Mouse (Mus musculus): ENCODE results near the gene Commd2.

The Commd2 gene

DNA sequence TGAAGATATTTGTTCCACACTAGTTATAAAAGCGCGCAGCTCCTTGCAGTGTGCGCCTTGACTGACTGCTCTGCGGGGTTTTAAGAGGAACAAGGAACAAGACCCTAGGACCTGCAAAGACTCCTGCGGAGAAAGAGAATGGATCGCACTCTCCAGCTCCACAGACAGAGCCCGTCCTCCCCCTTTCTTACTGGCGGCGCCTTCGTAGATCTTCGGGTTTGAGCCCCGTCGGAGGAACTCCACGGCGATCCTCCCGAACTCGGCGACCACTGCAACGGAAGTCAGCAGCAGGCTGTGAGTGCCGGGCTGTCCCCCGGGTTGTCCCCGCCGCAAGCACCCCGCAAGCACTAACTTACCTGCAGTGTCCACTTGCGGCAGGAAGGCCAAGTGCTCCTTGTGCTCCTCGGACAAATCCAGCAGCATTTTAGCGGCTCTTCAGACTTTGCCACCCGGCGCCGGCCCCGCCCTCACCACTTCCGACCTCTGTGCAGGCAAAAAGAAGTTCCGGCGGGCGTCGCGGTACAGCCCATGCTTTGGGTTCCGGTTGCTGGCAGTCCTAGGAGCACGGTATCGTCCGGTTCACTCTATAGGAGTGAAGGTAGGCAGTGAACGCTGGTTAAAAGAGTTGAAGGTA is at the start of gene Commd2:
Commd2 (minus strand) TSS at position 485 of the 634 bp plus-strand sequence.
- peak; percentile 91 to 97 for DNase-seq

- no peak for DNase-seq
Measured at GRCm38 (mm10) chr3:57696779-57697178, 45.3 kb upstream of the Commd2 start.

DNA sequence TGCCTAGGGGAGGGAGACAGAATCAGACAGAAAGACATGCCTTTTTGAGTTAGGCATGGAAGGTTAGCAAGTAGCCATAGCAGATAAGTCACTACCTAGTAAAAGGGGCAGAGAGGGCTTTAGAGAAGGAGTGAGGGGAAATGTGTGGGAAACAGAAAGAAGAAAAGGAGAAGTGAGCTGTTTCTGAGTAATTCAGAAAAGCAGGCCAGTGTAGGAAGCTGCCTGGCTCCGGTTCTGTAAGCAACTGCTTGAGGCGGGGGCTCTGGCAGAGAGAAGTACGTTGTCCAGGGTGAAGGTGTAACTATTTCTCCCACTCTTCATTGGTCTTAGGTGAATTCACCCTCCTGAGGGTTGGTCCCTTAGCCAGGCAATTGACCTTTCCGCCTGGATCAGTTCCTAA is 44.7 kb upstream of the Commd2 start:
- DNase-seq, result no peak

DNA sequence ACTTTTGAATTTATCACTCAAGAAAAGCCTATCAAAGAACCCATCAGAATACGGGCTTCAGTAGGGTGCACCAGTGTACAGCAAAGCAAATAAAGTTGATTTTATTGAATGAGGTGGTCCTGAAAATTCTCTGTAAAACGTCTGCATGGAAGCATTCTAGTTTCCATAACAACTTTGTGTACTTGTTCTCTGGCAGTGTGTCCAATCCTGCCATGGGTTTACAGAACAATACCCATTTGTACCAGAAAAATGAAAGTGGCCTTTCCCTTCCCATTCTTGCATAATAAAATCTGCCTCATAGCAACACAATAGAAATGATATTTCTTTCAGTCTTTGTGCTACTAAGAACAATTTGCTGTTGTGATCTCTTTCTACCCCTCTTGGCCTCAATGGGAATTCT is 41.2 kb upstream of the Commd2 start, which contains the start of gene Ankub1:
Ankub1 (minus strand) TSS at position 81 of the 400 bp plus-strand sequence.
- DNase-seq, result no peak

DNA sequence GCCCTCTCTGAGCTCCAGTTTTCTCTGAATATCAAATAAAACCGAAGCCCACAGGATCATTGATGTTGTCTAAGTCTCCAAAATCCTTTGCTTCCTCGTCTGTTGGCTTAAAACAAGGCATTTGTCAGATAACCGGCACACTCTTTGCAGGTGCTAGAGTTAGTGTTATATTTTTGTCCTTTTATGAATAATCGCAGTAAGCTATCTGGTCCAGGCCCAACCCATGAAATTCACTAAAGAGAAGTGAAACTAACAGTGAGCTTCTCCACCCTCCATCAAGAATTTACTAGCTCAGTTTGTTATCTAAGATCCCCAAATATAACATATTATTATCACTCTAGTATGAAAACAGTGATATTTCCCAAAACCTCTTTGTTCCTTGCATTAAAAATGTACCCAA is 40.3 kb upstream of the Commd2 start:
- DNase-seq, result no peak

DNA sequence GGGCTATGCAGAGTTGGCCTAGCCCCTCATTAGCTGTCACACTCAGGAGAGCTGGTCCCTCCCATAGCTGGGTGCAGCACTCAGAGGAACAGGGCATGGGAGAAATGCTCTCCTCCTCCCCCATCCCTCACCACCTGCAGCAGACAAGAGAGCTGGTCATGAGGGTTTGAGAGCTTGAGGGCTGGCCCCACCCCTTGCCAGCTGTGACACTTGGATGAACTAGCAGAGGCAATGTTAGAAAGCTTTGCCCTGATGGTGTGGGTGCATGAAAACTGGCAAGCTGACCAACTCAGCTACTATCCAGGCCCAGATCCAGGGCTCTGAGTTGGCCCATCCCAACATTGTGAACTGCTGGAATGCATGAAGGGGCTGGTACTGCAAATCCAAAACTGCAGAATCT is 26.3 kb upstream of the Commd2 start:
- DNase-seq, result no peak

GRCm38 (mm10) chr3:57674075-57674474 is 22.6 kb upstream of the Commd2 start:
- DNase-seq, result no peak

- DNase-seq, result no peak
Measured at GRCm38 (mm10) chr3:57673586-57673985, 22.1 kb upstream of the Commd2 start.

- peak; percentile 60 to 77 for DNase-seq
Measured at GRCm38 (mm10) chr3:57667054-57667723, 15.7 kb upstream of the Commd2 start.

GRCm38 (mm10) chr3:57665880-57666279 is 14.4 kb upstream of the Commd2 start:
- DNase-seq, result no peak

DNA sequence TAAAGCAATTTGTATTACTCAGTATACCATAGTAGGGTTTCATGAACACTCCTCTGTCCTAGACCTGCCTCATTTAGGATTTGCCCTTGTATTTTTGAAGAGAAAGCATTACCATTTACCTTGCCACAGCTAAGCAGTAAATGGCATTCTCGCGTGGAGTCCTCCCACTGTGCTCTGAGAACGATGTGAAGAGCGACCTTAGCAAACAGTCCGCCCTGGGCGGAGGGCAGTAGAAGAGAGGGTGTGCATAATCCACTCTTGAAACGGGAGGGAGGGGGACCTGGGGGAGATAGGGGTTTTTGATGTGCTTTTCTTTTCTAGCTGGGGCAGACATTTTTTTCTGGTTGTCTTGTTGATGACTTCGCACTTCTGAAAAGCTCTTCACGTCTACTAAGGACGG is 13.2 kb upstream of the Commd2 start:
- no peak for DNase-seq

GRCm38 (mm10) chr3:57663731-57664130 is 12.2 kb upstream of the Commd2 start:
- DNase-seq, result peak in 1 of 2 experiments; percentile 20

DNA sequence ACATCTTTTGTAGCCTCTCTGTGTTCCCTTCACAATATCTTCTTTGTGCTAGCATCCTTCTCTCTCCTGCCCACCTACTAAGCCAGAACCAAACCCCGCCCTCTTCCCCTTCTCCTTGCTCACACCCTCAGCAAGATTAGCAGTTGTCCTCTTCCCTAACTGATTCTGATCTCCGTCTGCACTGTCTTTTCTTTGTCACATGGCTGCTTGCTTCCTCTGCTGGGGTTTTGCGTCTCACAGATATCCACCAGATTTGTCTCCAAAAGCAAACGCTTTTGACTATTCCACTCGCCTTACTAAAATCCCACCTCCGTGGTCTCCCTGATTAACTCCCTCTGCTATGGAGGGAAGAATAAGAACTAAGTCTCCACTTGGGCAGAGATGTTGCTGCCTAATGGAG is 7.1 kb upstream of the Commd2 start:
- no peak for DNase-seq

DNA sequence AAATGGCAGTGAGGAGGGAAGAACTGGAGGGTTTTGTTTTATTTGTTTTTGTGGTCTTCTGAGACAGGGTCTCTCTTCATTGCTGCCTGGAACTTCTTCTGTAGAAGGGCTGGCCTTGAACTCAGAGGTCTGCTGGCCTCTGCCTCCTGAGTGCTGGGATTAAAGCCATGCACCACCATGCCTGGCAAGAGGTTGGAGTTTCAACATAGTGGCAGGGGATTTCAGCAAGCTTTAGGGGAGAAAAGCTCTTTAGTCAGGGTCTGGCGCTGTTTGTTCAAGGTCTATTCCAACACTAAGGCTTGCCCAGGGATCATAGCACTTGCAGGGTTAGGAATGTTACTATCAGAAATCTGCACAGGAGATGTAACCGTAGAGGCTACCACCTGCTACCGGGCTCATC is 2.1 kb upstream of the Commd2 start:
- DNase-seq, result no peak

DNA sequence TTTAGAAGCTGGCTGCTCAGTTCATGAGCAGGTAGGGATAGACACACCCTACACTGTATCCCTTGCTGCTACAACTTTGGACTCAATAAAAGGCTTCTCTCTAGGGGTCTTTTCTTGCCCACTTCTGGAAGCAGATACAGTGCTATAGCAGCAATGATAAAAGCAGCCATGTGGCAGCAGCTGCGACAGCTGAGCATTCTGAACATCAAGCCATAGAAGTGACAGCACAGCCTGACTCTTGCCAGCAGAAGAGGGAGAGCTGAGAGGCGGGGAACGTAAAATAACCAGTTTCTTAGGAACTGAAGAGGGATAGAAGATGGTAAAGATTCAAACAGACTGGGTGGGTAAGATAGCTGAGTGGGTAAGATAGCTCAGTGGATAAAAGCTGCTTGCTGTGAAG is 970 bp upstream of the Commd2 start:
- no peak for DNase-seq

GRCm38 (mm10) chr3:57651865-57652259 is 347 bp upstream of the Commd2 start:
- DNase-seq, result no peak

DNA sequence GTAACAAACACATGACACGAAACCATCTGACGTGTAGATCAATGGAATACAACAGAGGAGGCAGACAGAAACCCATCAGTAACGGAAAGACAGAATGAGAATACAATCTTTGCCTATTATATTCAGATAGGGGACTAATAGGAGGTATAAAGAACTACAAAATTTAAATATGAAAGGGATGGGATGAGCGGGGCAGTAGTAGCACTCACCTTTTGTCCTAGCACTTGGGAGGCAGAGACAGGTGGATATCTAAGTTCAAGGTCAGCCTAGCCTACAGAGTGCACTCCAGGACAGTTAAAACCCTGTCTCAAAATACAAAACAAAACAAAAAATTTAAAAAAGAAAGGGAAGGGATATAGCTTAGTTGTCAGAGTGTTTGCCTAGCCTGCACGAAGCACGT is 8.3 kb downstream of the Commd2 start:
- no peak for DNase-seq

DNA sequence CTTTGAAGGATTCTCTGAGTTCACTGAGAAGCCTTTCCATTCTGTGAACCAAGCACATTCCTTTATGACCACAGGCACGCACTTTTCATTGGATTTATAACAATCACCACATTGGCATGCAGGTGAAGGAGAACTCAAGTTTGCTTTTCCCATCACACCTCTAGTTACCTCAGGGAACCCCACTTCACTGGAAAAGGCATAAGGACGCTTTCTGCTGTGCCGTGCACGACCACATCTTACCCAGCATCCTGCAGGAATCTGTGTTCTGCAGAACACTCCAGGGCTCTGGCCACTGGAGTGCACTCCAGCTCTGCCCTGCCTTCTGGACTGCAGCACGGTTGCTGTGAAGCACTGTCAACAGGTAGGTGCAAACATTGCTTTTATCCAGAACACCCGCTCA is 13.9 kb downstream of the Commd2 start:
- no peak for DNase-seq

- no peak for DNase-seq
Measured at GRCm38 (mm10) chr3:57634763-57635487, 16.6 kb downstream of the Commd2 start.

DNA sequence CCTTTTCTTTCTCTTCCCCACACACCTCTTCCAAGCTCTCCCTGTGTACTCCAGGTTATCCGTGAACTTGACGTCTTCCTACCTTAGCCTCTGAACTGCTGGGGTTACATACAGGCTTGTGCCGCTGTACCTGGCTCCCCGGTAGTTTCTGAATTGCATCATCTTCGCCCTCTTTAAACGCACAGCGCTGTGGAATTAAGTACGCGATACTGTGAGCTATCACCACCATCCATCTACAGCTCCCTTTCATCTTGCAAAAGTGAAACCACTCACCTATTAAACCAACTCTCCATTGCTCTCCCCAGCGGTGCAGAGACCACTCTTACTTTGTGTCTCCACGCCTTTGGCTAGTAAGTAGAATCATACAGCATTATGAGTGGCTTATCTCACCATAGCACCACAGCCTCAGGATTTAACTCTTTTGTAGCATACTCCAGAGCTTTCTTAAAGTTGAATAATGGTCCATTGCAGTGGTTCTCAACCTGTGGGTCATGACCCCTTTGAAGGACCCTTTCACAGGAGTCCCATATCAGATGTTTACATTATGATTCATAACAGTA is 24.5 kb downstream of the Commd2 start:
- DNase-seq, result no peak

DNA sequence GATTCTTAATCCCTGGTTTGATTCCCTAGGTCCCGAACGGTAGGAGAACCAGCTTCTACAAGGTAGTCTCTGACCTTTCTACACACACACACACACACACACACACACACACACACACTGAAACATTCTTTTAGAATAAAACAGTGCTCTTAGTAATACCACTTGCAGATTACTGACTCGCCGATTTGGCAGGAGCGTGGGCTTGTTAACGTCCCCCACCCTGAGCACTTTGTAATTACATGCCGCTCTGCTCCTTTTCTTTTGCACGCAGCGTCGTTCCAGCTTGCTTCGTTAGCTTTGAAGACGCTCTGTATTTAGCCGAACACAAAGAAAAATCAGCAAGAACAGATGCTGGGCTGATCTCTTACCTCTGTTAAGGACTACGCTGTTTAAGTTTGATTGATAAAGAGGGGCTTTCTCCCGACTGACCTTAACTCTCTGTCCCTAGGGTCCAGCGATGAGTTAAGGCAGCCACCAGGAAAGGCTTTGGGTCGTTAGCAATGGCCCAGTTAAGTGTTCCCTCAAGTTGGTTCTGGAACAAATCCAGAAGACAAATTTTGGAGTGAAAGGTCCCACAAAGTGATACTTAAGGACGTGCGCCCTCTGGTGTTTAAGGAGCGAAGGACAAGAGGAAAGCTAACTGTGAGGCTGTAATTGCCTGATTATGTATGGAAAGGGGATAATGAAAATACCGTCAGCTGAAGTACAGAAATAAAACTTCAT is 26.1 kb downstream of the Commd2 start:
- peak; percentile 43 to 64 for DNase-seq

DNA sequence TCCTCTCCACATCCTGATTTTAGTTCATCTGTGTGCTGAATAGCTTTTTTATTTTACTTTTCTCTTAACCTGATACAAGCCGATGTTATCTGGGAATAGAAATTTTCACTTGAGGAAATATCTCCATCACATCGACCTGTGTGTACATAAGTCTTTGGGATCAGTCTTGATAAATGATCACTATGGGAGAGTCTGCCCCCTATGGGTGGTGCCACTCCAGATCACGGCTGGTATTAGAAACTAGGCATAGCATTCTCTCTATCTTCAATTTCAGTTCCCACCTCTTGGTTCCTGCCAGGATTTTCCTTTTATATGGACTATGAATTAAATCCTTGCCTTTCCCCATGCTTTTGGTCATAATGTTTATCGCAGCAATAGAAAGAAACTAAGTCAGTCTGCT is 31.8 kb downstream of the Commd2 start:
- no peak for DNase-seq

- DNase-seq, result no peak
Measured at GRCm38 (mm10) chr3:57615652-57616051, 35.9 kb downstream of the Commd2 start.
